Mouse (Mus musculus): Measurements from ENCODE around the gene Gm8978.
"Not testable (repeated sequence)": the region's sequence is repeated elsewhere in the genome, so short reads cannot be mapped to it uniquely, and the experiment has no call there.

Gene Gm8978

DNA sequence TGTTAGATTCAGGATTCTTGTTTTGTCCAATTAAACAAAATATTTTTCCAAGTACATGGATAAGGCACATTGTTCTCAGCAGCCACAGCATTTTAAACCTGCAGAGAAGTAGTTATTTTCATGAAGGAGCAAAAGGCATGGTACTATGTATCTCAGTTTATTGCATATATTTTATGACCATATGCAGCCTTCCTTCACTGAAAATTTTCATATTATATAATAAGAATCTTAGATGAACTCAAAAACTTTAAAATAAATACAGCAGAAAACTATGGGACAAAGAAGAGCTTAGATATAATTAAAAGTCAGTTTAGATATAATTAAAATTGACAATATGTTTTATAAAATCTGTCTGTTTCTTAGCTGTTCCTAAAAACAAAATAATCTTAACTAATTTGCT is at the start of gene Gm8978:
Gene Gm8978, minus strand, starts transcription at position 101 of the 400 bp plus-strand sequence.
- not testable (repeated sequence) for DNase-seq (ENCODE audit: low spot score in 2 of 2)

DNA sequence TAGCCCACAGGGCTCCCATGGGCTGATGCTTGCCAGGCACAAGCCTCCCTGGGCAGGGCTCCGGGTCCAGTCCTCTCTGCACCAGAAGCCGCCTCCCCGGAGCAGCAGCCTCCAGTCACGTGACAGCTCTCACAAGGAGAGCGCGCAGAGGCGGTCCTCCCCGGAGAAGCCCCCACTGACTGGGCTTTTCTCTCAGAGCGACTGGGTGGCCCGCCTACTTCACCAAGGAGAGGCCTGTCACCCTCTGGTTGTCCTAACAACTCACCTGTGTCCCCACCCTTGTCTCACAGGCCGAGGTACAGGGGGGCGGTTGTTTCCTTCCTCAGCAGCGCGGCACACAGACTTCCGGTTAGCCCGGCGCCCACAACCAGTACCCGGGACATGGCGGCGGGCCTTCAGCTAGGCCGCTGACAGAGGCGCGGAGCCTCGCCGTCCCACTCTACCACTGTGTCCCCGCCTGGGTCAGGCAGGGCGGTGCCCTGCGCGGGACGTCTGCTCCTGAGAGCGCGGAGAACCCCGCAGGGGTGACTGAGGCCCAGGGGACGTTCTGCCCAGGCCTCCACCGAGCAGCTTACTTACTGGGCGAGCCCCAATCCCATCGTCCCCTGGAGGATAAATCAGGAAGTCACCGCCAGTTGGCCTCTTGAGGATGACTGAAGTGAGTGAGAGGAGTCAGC is 35.3 kb downstream of the Gm8978 start:
- DNase-seq (ENCODE audit: low spot score in 2 of 2) = peak; percentile 65 to 68

DNA sequence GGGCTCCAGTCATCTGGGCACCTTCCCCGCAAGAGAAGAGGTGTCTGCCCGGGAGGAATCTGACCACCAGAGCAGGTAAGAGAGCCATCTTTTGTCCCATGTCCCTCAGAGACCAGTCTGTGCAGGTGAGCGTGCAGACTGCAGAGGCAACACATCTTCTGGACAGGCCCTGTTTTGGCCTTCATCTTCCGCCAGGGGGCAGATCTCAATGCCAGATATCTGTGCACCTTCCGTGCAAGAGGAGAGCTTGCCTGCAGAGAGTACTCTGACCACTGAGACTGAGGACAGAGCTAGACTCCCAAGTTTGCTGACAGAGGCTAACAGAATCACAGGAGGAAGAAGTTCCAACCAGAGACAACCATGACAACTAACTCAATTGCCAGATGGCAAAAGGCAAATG is 56.5 kb downstream of the Gm8978 start:
- not testable (repeated sequence) for DNase-seq (ENCODE audit: low spot score in 2 of 2)
